Mouse (Mus musculus): ENCODE measurements around the gene Rtn4.

- no peak for TF ChIP-seq POLR2A (IDR thresholded peaks at IDR 0.05; ENCODE audit: insufficient read depth, low read depth, low read length)
- TF ChIP-seq CTCF (IDR thresholded peaks at IDR 0.05; ENCODE audit: insufficient read depth, low read depth, low read length): no peak
Measured at GRCm38 (mm10) chr11:29786583-29787219, 94.0 kb downstream of the Rtn4 start.
